Mouse (Mus musculus) midbrain, embryonic 16.5 days (tissue): Measurements from ENCODE around the gene Ankrd40. TPM values are rescaled to one million over a fixed set of nuclear protein-coding genes. Genes with fewer than 3 reads are reported as not detected.

Experiments used
- ATAC-seq: fragments of 200-750 bp; cut with Nextera tagmentation; 2 replicates; pipeline ENCODE4 v1.8.0; 2017; ENCODE audit warnings: moderate TSS enrichment
- H3K27ac ChIP-seq: fragments of 300-500 bp; sonication (generic); 2 replicates; pipeline ENCODE4 v1.5.1; 2014; ENCODE audit warnings: mild to moderate bottlenecking, low read length, mixed read lengths
- H3K27me3 ChIP-seq: fragments of 300-500 bp; sonication (generic); 2 replicates; pipeline ENCODE4 v1.6.1; 2014; ENCODE audit warnings: low read depth, low read length, mixed read lengths; ENCODE audit not compliant: control insufficient read depth, insufficient read depth
- H3K36me3 ChIP-seq: fragments of 300-500 bp; sonication (generic); 2 replicates; pipeline ENCODE4 v1.6.1; 2014; ENCODE audit warnings: mild to moderate bottlenecking, low read length, moderate library complexity, mixed read lengths; ENCODE audit not compliant: control insufficient read depth, insufficient read depth
- H3K4me1 ChIP-seq: fragments of 300-500 bp; sonication (generic); 2 replicates; pipeline ENCODE4 v1.6.1; 2014; ENCODE audit warnings: mild to moderate bottlenecking, low read length, mixed read lengths; ENCODE audit not compliant: control insufficient read depth, insufficient read depth
- H3K4me2 ChIP-seq: fragments of 300-500 bp; sonication (generic); 2 replicates; pipeline ENCODE4 v1.6.1; 2014; ENCODE audit warnings: mild to moderate bottlenecking, low read length, mixed read lengths
- H3K4me3 ChIP-seq: fragments of 300-500 bp; sonication (generic); 2 replicates; pipeline ENCODE4 v1.5.1; 2014; ENCODE audit warnings: low read depth, mild to moderate bottlenecking, low read length, moderate library complexity, mixed read lengths
- H3K9ac ChIP-seq: fragments of 300-500 bp; sonication (generic); 2 replicates; pipeline ENCODE4 v1.6.1; 2014; ENCODE audit warnings: low read depth, low read length, mixed read lengths
- H3K9me3 ChIP-seq: fragments of 300-500 bp; sonication (generic); replicated peaks from 2 replicates; pipeline ENCODE4 v1.6.1; 2014; ENCODE audit warnings: mild to moderate bottlenecking, low read length, mixed read lengths; ENCODE audit not compliant: control insufficient read depth, poor library complexity, severe bottlenecking
- WGBS: fragments of 180-500 bp; shearing (Covaris S2); extraction: QIAGEN DNeasy Blood & Tissue Kit; methylation state at CpG from one replicate; pipeline ENCODE4 v1.1.7; 2014; 5-methylcytosine and 5-hydroxymethylcytosine counted together
- polyA plus RNA-seq: library from polyadenylated mRNA; unstranded; fragments of >200 nt; fragmentation: Nextera tagmentation; extraction: Ambion mirVana; gene quantifications from 2 replicates; pipeline ENCODE4 v1.2.1, GENCODE M21; 2015

Gene Ankrd40
- polyA plus RNA-seq, 1 experiment from 2014 or later = 10.2 TPM

- Histone ChIP-seq H3K4me2 (no peak overlapping the region), H3K9ac (no peak overlapping the region), H3K9me3 (no peaks in the 10 kb centered on the region), H3K4me3 (no peak overlapping the region), H3K27ac (no peak overlapping the region), H3K36me3 (no peaks in the 10 kb centered on the region), H3K4me1 (no peaks in the 10 kb centered on the region), H3K27me3 (no peaks in the 10 kb centered on the region)
- WGBS = 80% methylated on average over 8 of the region's 8 CpGs
- no peak for ATAC-seq
Measured at GRCm38 (mm10) chr11:94379736-94380135, 51.9 kb downstream of the Ankrd40 start.

DNA sequence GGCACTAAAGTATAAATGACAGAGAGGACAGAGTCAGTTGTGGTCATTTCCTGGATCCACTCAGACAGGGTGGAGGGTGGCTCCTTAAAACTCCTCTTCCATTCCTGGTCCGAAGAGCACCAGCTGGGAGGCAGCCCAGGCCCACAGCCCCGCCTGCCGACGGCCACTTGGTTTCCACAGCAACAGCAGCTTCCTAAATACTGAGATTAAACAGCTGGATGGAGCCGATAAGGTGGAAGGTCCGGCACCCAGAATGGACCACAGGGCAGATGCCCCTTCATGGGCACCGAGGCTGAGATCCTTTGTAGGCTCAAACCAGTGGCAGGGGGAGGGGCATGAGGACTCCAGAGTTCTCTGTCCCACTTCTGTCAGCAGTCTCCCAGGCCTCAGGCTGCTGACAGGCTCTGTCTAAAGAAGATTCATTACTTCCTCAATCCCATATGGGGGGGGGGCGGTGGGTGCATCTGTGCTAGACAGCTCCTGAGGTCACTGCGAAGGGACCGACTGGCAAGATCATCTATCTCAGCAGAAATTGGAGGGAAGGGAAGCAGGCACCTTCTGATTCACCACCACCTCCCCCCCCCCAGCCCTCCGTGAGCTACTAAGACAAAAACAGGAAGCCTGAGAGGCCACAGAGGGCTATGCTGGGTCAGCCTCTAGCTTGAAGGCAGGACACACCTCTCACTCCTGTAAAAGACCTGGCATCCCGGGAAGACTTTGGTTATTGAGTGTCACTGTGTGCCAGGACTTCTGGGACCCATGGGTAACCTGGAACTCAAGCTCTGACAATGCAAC lies 58.4 kb downstream of the Ankrd40 start:
- Histone ChIP-seq H3K36me3 (no peaks in the 10 kb centered on the region), H3K9ac (peak overlapping the region; percentile 38), H3K27me3 (no peaks in the 10 kb centered on the region), H3K4me2 (peak overlapping the region; percentile 8; the same call in 1 of the 2 replicates), H3K4me1 (peaks cover 14% of the 10 kb centered on the region), H3K27ac (no peak overlapping the region), H3K9me3 (no peaks in the 10 kb centered on the region), H3K4me3 (no peak overlapping the region)
- no peak for ATAC-seq
- 20% methylated on average over 12 of the region's 12 CpGs for WGBS

- Histone ChIP-seq H3K27me3 (0 out of 2 replicates have a peak, but pooled peaks cover 2% of the 10 kb centered on the region), H3K4me2 (no peak overlapping the region), H3K9ac (no peak overlapping the region), H3K4me3 (no peak overlapping the region), H3K4me1 (peaks cover 14% of the 10 kb centered on the region), H3K27ac (no peak overlapping the region), H3K9me3 (no peaks in the 10 kb centered on the region), H3K36me3 (no peaks in the 10 kb centered on the region)
- WGBS = 82% methylated on average over 4 of the region's 4 CpGs
- ATAC-seq = no peak
Measured at GRCm38 (mm10) chr11:94387756-94388155, 60.0 kb downstream of the Ankrd40 start.

DNA sequence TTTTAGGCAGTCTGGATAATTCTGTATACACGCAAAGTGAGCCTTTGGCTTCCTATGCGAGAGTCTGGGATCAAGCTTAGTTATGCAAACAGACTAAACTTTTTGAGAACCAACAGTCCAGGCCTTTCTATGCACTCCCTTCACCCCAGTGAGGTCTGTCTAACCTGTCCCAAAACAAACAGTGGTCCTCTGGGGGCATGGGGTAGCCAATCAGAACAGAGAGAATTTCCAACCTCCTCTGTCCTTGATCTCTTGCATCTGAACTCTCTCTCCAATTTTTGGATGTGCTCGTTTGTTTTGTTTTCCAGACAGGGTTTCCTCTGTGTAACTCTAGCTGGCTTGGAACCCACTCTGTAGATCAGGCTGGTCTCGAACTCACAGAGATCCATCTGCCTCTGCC lies 61.2 kb downstream of the Ankrd40 start:
- no peak overlapping the region for H3K9ac ChIP-seq
- no peak overlapping the region for H3K4me2 ChIP-seq
- no peak overlapping the region for H3K4me3 ChIP-seq
- no peak for ATAC-seq
- H3K4me1 ChIP-seq = peaks cover 14% of the 10 kb centered on the region
- 85% methylated on average over 4 of the region's 4 CpGs for WGBS
- H3K36me3 ChIP-seq = no peaks in the 10 kb centered on the region
- H3K9me3 ChIP-seq = no peaks in the 10 kb centered on the region
- H3K27ac ChIP-seq = no peak overlapping the region
- 0 out of 2 replicates have a peak, but pooled peaks cover 3% of the 10 kb centered on the region for H3K27me3 ChIP-seq

DNA sequence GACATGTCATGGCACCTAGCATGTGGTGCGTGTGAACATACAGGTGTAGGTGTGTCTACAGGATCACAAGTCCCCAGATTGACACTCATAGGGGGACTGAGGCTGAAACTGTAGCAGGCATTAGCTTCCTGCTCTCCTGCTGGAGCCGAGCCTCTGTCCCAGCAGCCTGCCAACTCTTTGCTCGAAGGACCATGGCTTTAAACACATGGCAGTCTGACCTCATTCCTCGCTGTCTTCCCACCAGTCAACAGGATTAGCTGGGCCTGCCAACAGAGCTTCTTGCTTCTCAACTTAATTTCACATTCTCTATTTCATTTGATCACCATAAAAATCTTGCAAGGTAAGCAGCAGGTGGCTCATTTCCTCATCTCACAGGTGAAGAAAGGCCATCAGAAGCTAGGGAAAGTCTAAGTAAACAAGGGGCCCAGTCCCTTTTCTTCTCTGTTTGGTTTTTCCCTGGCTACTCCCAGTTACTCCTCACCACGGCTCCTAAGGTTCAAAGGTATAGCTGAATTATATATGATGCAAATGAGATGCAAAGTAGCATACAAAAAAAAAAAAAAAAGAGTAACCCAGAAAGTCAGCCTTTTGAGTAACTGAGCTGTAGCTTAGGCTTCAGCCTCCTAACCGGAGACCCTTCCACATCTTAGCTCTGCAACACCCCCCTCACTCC lies 62.1 kb downstream of the Ankrd40 start:
- 58% methylated on average over 6 of the region's 6 CpGs for WGBS
- Histone ChIP-seq H3K9ac (no peak overlapping the region), H3K27ac (no peak overlapping the region), H3K9me3 (no peaks in the 10 kb centered on the region), H3K27me3 (0 out of 2 replicates have a peak, but pooled peaks cover 3% of the 10 kb centered on the region), H3K4me2 (no peak overlapping the region), H3K4me1 (peaks cover 14% of the 10 kb centered on the region), H3K4me3 (no peak overlapping the region), H3K36me3 (no peaks in the 10 kb centered on the region)
- ATAC-seq = no peak

DNA sequence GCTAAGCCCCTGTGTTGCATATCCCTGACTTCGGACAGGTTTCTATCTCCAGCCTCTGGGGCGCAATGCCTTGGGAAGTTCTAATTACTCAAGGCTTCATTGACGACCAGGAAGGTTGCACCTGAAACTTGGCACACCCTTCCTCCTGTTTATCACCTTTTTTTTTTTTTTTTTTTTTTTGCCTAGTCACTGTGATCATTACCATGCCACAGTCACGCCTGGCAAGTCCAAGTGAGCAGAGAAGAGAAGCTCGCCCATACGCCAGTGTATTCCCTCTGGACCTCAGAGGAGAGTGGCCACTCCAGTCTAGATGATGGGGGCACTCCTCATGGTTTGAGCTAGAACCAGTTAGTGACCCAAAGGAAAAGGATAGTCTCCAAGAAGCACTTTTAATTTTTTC lies 63.0 kb downstream of the Ankrd40 start:
- WGBS = 91% methylated on average over 6 of the region's 6 CpGs

More for the DNA sequence above, 63.0 kb downstream of the Ankrd40 start:
- Histone ChIP-seq H3K27me3 (0 out of 2 replicates have a peak, but pooled peaks cover 3% of the 10 kb centered on the region), H3K9ac (no peak overlapping the region), H3K9me3 (no peaks in the 10 kb centered on the region), H3K4me2 (no peak overlapping the region), H3K36me3 (no peaks in the 10 kb centered on the region), H3K4me1 (peaks cover 9% of the 10 kb centered on the region), H3K4me3 (no peak overlapping the region), H3K27ac (no peak overlapping the region)
- no peak for ATAC-seq

Other genes with a start within 250 kb of the Ankrd40 start
- gene Tob1, start 116.5 kb upstream of the Ankrd40 start, polyA plus RNA-seq = 28.1 and 28.6 TPM in 2 replicates
- gene Wfikkn2, start 82.0 kb upstream of the Ankrd40 start, polyA plus RNA-seq = 4.1 and 5.0 TPM in 2 replicates
- 0.95 TPM in 1 of 2 replicates, not detected in the other for gene Gm21885, start 46.1 kb upstream of the Ankrd40 start, polyA plus RNA-seq
- 142 and 159 TPM in 2 replicates for gene Luc7l3, start 6.0 kb upstream of the Ankrd40 start, polyA plus RNA-seq
- 0.57 and 0.92 TPM in 2 replicates for gene Abcc3, start 65.0 kb downstream of the Ankrd40 start, polyA plus RNA-seq
- 18.4 and 21.2 TPM in 2 replicates for gene Cacna1g, start 146.2 kb downstream of the Ankrd40 start, polyA plus RNA-seq
- 0.43 and 0.66 TPM in 2 replicates for gene Spata20, start 158.2 kb downstream of the Ankrd40 start, polyA plus RNA-seq
- 0.43 and 0.57 TPM in 2 replicates for gene Epn3, start 172.0 kb downstream of the Ankrd40 start, polyA plus RNA-seq
- gene Mycbpap, start 193.7 kb downstream of the Ankrd40 start, polyA plus RNA-seq = 4.9 and 5.6 TPM in 2 replicates
- gene Rsad1, start 221.3 kb downstream of the Ankrd40 start, polyA plus RNA-seq = 9.4 and 11.4 TPM in 2 replicates
- 0.43 and 0.61 TPM in 2 replicates for gene Chad, start 237.0 kb downstream of the Ankrd40 start, polyA plus RNA-seq